Mouse (Mus musculus) kidney, postnatal 0 days (tissue): Measurements from ENCODE around the gene Cxcl12. TPM values are rescaled to one million over a fixed set of nuclear protein-coding genes. Genes with fewer than 3 reads are reported as not detected.

Experiments used
- ATAC-seq: fragments of 200-750 bp; cut with Nextera tagmentation; replicated peaks from 2 replicates; pipeline ENCODE4 v1.8.0; 2017; ENCODE audit warnings: low read depth, moderate number of reproducible peaks, moderate TSS enrichment, moderate library complexity; ENCODE audit not compliant: low FRiP score
- DNase-seq: peaks from one replicate; pipeline ENCODE4 v3.0.0-alpha.2; 2016; ENCODE audit warnings: low spot score
- H3K27ac ChIP-seq: fragments of 300-500 bp; sonication (generic); 2 replicates; pipeline ENCODE4 v1.5.1; 2014; ENCODE audit warnings: mild to moderate bottlenecking
- H3K27me3 ChIP-seq: fragments of 300-500 bp; sonication (generic); 2 replicates; pipeline ENCODE4 v1.6.1; 2014; ENCODE audit warnings: low read length, mixed read lengths; ENCODE audit not compliant: insufficient read depth
- H3K36me3 ChIP-seq: fragments of 300-500 bp; sonication (generic); 2 replicates; pipeline ENCODE4 v1.6.1; 2014; ENCODE audit warnings: low read length, mixed read lengths; ENCODE audit not compliant: insufficient read depth
- H3K4me1 ChIP-seq: fragments of 300-500 bp; sonication (generic); replicated peaks from 2 replicates; pipeline ENCODE4 v1.6.1; 2014; ENCODE audit warnings: antibody characterized with exemption, low read length, mixed read lengths; ENCODE audit not compliant: insufficient read depth
- H3K4me2 ChIP-seq: fragments of 300-500 bp; sonication (generic); 2 replicates; pipeline ENCODE4 v1.6.1; 2014; ENCODE audit warnings: mild to moderate bottlenecking, low read length, moderate library complexity, mixed read lengths
- H3K4me3 ChIP-seq: fragments of 300-500 bp; sonication (generic); replicated peaks from 2 replicates; pipeline ENCODE4 v1.5.1; 2014; ENCODE audit warnings: low read depth, low read length
- H3K9ac ChIP-seq: fragments of 300-500 bp; sonication (generic); 2 replicates; pipeline ENCODE4 v1.6.1; 2014; ENCODE audit warnings: low read depth, low read length
- H3K9me3 ChIP-seq: fragments of 300-500 bp; sonication (generic); replicated peaks from 2 replicates; pipeline ENCODE4 v1.6.1; 2016; ENCODE audit warnings: low read length, inconsistent platforms, mixed read lengths
- CTCF ChIP-seq: IDR thresholded peaks from 2 replicates; pipeline ENCODE4 v1.5.1; 2016; ENCODE audit warnings: antibody characterized with exemption, low read depth, mild to moderate bottlenecking, moderate library complexity
- WGBS: fragments of 180-500 bp; shearing (Covaris S2); extraction: QIAGEN DNeasy Blood & Tissue Kit; methylation state at CpG from one replicate; pipeline ENCODE4 v1.1.7; 2014; 5-methylcytosine and 5-hydroxymethylcytosine counted together
- polyA plus RNA-seq: library from polyadenylated mRNA; unstranded; fragments of >200 nt; fragmentation: Nextera tagmentation; extraction: Ambion mirVana; gene quantifications from 2 replicates; pipeline ENCODE4 v1.2.1, GENCODE M21; 2015

The Cxcl12 gene
- polyA plus RNA-seq, 1 experiment from 2014 or later = 204 TPM

- H3K4me1 ChIP-seq = no peaks in the 10 kb centered on the region
- no peak overlapping the region for H3K4me3 ChIP-seq
- no peak overlapping the region for H3K9ac ChIP-seq
- no peak for DNase-seq
- no peak for TF ChIP-seq CTCF
- H3K27ac ChIP-seq = no peak overlapping the region
- no peaks in the 10 kb centered on the region for H3K36me3 ChIP-seq
- H3K27me3 ChIP-seq = no peaks in the 10 kb centered on the region
- no peak overlapping the region for H3K4me2 ChIP-seq
- no peak for ATAC-seq
- 50% methylated on average over 6 of the region's 6 CpGs for WGBS
- no peaks in the 10 kb centered on the region for H3K9me3 ChIP-seq
These were observed 41.8 kb downstream of the Cxcl12 start for GRCm38 (mm10) chr6:117210086-117210485.

GRCm38 (mm10) chr6:117210536-117210935, 42.2 kb downstream of the Cxcl12 start:
- Histone ChIP-seq H3K36me3 (no peaks in the 10 kb centered on the region), H3K4me2 (no peak overlapping the region), H3K27ac (no peak overlapping the region), H3K4me3 (no peak overlapping the region), H3K9ac (no peak overlapping the region), H3K27me3 (no peaks in the 10 kb centered on the region), H3K4me1 (no peaks in the 10 kb centered on the region), H3K9me3 (no peaks in the 10 kb centered on the region)
- no peak for ATAC-seq
- WGBS = 59% methylated on average over 6 of the region's 6 CpGs
- no peak for DNase-seq
- TF ChIP-seq CTCF = no peak

- DNase-seq = no peak
- 91% methylated on average over 5 of the region's 5 CpGs for WGBS
- no peak for TF ChIP-seq CTCF
These were observed 46.2 kb downstream of the Cxcl12 start for GRCm38 (mm10) chr6:117214506-117214905.

GRCm38 (mm10) chr6:117218442-117219299, 50.3 kb downstream of the Cxcl12 start:
- no peak overlapping the region for H3K4me2 ChIP-seq
- H3K9me3 ChIP-seq = no peaks in the 10 kb centered on the region
- no peak for TF ChIP-seq CTCF
- H3K4me1 ChIP-seq = no peaks in the 10 kb centered on the region
- no peaks in the 10 kb centered on the region for H3K36me3 ChIP-seq
- H3K27me3 ChIP-seq = no peaks in the 10 kb centered on the region
- WGBS = 86% methylated on average over 9 of the region's 9 CpGs
- H3K27ac ChIP-seq = no peak overlapping the region; the same call in 1 of the 2 replicates
- H3K9ac ChIP-seq = no peak overlapping the region
- ATAC-seq = no peak
- DNase-seq = no peak
- H3K4me3 ChIP-seq = no peak overlapping the region

More at GRCm38 (mm10) chr6:117214506-117214905, 46.2 kb downstream of the Cxcl12 start:
- no peaks in the 10 kb centered on the region for H3K4me1 ChIP-seq
- no peak overlapping the region for H3K4me3 ChIP-seq
- H3K36me3 ChIP-seq = no peaks in the 10 kb centered on the region
- no peak overlapping the region for H3K4me2 ChIP-seq
- ATAC-seq = no peak
- no peaks in the 10 kb centered on the region for H3K9me3 ChIP-seq
- H3K27me3 ChIP-seq = no peaks in the 10 kb centered on the region
- no peak overlapping the region for H3K27ac ChIP-seq
- H3K9ac ChIP-seq = no peak overlapping the region

- no peaks in the 10 kb centered on the region for H3K9me3 ChIP-seq
- no peak for TF ChIP-seq CTCF
- H3K4me2 ChIP-seq = no peak overlapping the region
- no peaks in the 10 kb centered on the region for H3K36me3 ChIP-seq
- ATAC-seq (no peak), DNase-seq (no peak)
- H3K9ac ChIP-seq = no peak overlapping the region
- WGBS = 25% methylated on average over 3 of the region's 3 CpGs
- no peaks in the 10 kb centered on the region for H3K27me3 ChIP-seq
- no peak overlapping the region for H3K4me3 ChIP-seq
- H3K27ac ChIP-seq = no peak overlapping the region; the same call in 1 of the 2 replicates
- no peaks in the 10 kb centered on the region for H3K4me1 ChIP-seq
These were observed 51.0 kb downstream of the Cxcl12 start for GRCm38 (mm10) chr6:117219300-117219680.

GRCm38 (mm10) chr6:117219911-117220481, 51.7 kb downstream of the Cxcl12 start:
- DNase-seq = no peak
- Histone ChIP-seq H3K4me3 (no peak overlapping the region), H3K27ac (no peak overlapping the region), H3K4me1 (no peaks in the 10 kb centered on the region), H3K4me2 (no peak overlapping the region), H3K9me3 (no peaks in the 10 kb centered on the region), H3K27me3 (no peaks in the 10 kb centered on the region), H3K36me3 (no peaks in the 10 kb centered on the region), H3K9ac (no peak overlapping the region)
- no peak for ATAC-seq
- TF ChIP-seq CTCF = no peak
- WGBS = 69% methylated on average over 7 of the region's 7 CpGs
